8 mouse cellular contexts compared by ENCODE assay signal in the genomic region with DNA sequence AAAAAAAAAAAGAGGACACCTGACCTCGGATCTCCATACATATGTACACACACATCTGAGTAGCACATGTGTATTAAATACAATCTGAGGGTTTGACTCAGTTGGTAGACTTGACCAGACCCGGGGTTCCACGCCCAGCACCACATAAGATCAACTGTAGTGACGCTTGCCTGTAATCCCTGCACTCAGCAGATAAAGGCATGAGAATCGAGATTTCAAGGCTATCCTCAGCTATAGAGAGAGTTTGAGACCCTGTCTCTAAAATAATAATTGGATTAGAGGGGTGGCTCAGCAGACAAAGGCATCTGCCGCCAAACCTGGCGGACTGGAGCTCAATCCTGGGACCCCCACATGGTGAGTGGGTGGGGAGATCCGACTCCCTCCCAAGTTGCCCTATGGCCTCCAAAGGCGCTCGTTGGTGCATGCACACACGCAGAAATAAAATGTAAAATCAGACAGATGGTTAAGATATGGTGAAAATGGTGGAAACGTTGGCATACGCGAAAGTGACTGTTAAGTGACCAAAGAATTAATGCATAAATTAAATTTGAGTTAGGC. TPM values are rescaled to one million over a fixed set of nuclear protein-coding genes. Genes with fewer than 3 reads are reported as not detected.
DNase-seq lines count a peak whose midpoint lies in the region; ATAC-seq and TF ChIP-seq lines count a peak whose summit lies in the region.

No protein-coding gene starts in this region.

- no peak for TF ChIP-seq CTCF in embryonic fibroblast, embryonic 13.5 days (IDR thresholded peaks at IDR 0.05; ENCODE audit: borderline replicate concordance, insufficient read depth, low read length)

- no peak for DNase-seq in lung, postnatal 25 days (ENCODE audit: low spot score)
- DNase-seq in adrenal gland, postnatal 36 days: no peak
- no peak for DNase-seq in adrenal gland, postnatal 14 days

- peaks cover 18% of the 10 kb centered on the region for H3K4me1 ChIP-seq in lung, embryonic 15.5 days
- H3K4me1 ChIP-seq in embryonic fibroblast, embryonic 13.5 days (ENCODE audit: control insufficient read depth, insufficient read depth, low read length): peaks cover 10% of the 10 kb centered on the region
- H3K4me1 ChIP-seq in intestine, embryonic 15.5 days (replicated peaks): peaks cover 12% of the 10 kb centered on the region

- no peaks in the 10 kb centered on the region for H3K36me3 ChIP-seq in lung, embryonic 15.5 days
- no peaks in the 10 kb centered on the region for H3K36me3 ChIP-seq in intestine, embryonic 15.5 days
- no peaks in the 10 kb centered on the region for H3K36me3 ChIP-seq in myocyte (ENCODE audit: control insufficient read depth, insufficient read depth)

- H3K79me2 ChIP-seq in myocyte (ENCODE audit: control insufficient read depth, insufficient read depth): peaks cover 39% of the 10 kb centered on the region

- H3K27me3 ChIP-seq in lung, embryonic 15.5 days: no peaks in the 10 kb centered on the region; the same call in 1 of the 2 replicates
- H3K27me3 ChIP-seq in intestine, embryonic 15.5 days (replicated peaks): no peaks in the 10 kb centered on the region
- H3K27me3 ChIP-seq in myocyte (ENCODE audit: control insufficient read depth, insufficient read depth, insufficient read length): peaks cover 6% of the 10 kb centered on the region

- WGBS in lung, embryonic 15.5 days: 20% methylated on average over 14 of the region's 14 CpGs
- WGBS in intestine, embryonic 15.5 days: 24% methylated on average over 14 of the region's 14 CpGs

- no peak overlapping the region for H3K27ac ChIP-seq in lung, embryonic 15.5 days
- H3K27ac ChIP-seq in embryonic fibroblast, embryonic 13.5 days (ENCODE audit: insufficient read depth, low read length): no peak overlapping the region
- no peak overlapping the region for H3K27ac ChIP-seq in intestine, embryonic 15.5 days

- no peak overlapping the region for H3K9ac ChIP-seq in lung, embryonic 15.5 days
- peak overlapping the region; percentile 32 for H3K9ac ChIP-seq in intestine, embryonic 15.5 days

- TF ChIP-seq POLR2A in embryonic fibroblast, embryonic 13.5 days (IDR thresholded peaks at IDR 0.05; ENCODE audit: low read depth, low read length): no peak
- TF ChIP-seq POLR2A in myocyte (IDR thresholded peaks at IDR 0.05; ENCODE audit: insufficient read length, low read depth): no peak

- H3ac ChIP-seq in myocyte (ENCODE audit: control insufficient read depth, insufficient read length): peak overlapping the region; percentile 31

- peak overlapping the region; percentile 82 for H3K4me3 ChIP-seq in lung, embryonic 15.5 days
- peak overlapping the region; percentile 10; the same call in 1 of the 2 replicates for H3K4me3 ChIP-seq in embryonic fibroblast, embryonic 13.5 days (ENCODE audit: insufficient read depth, low read length)
- H3K4me3 ChIP-seq in intestine, embryonic 15.5 days (replicated peaks): peak overlapping the region; percentile 94
- peak overlapping the region; percentile 53 for H3K4me3 ChIP-seq in myocyte

- H3K9me3 ChIP-seq in lung, embryonic 15.5 days: no peaks in the 10 kb centered on the region
- no peaks in the 10 kb centered on the region for H3K9me3 ChIP-seq in intestine, embryonic 15.5 days

- peak overlapping the region; percentile 83 for H3K4me2 ChIP-seq in lung, embryonic 15.5 days
- H3K4me2 ChIP-seq in intestine, embryonic 15.5 days (replicated peaks): peak overlapping the region; percentile 71
- H3K4me2 ChIP-seq in myocyte (ENCODE audit: low read depth): peak overlapping the region; percentile 98

- ATAC-seq in lung, embryonic 15.5 days (ENCODE audit: borderline replicate concordance, extremely low read depth, low FRiP score, low TSS enrichment): 0 out of 2 replicates have a peak, but pooled peaks have one; percentile 33
- peak; percentile 37 for ATAC-seq in intestine, embryonic 15.5 days
- ATAC-seq in erythroid progenitor cell, adult 5-6 weeks (replicated peaks; ENCODE audit: low FRiP score, poor library complexity, severe bottlenecking): no peak

TF ChIP-seq in myocyte, 11 proteins besides CTCF, POLR2A, EP300 and RAD21:
- no peak for TF ChIP-seq TCF3 (IDR thresholded peaks at IDR 0.05; ENCODE audit: insufficient read length, low read depth)
- TF ChIP-seq MYOG (IDR thresholded peaks at IDR 0.05; ENCODE audit: control insufficient read depth in 1 of 3, insufficient read depth in 1 of 3, insufficient read length in 2 of 3, low read depth in 2 of 3): no peak
- TF ChIP-seq CEBPB (IDR thresholded peaks at IDR 0.05; ENCODE audit: insufficient read depth, poor library complexity, severe bottlenecking): no peak
- no peak for TF ChIP-seq MAX (IDR thresholded peaks at IDR 0.05; ENCODE audit: low read depth)
- TF ChIP-seq USF1 (IDR thresholded peaks at IDR 0.05; ENCODE audit: low read depth): no peak
- TF ChIP-seq MYOD1 (IDR thresholded peaks at IDR 0.05; ENCODE audit: control insufficient read depth in 1 of 3, insufficient read length in 2 of 3, low read depth in 2 of 3): no peak

RNA-seq across cellular contexts. Expression of a gene that starts 0.5 kb away (rescaled TPM):
- 18.2 and 19.1 TPM in 2 replicates for polyA plus RNA-seq in lung, embryonic 15.5 days (2015; fragmentation: Nextera tagmentation; extraction: Ambion mirVana)
- polyA plus RNA-seq in embryonic fibroblast, embryonic 13.5 days (2011; ENCODE audit: insufficient read length, low read depth, missing spikeins): 21.1 and 22.0 TPM in 2 replicates
- 22.4 and 23.1 TPM in 2 replicates for polyA plus RNA-seq in intestine, embryonic 15.5 days (2015; fragmentation: Nextera tagmentation; extraction: Ambion mirVana)
- 26.8 TPM for polyA plus RNA-seq in myocyte (2012; fragmentation: generic; extraction: Trizol)
- total RNA-seq in adrenal gland, postnatal 36 days (2021): 10 to 100 TPM; 27.3 to 30.3 TPM
- total RNA-seq in adrenal gland, postnatal 14 days (2021): 25.0 and 25.8 TPM in 2 replicates
- 12.6 and 24.3 TPM in 2 replicates for total RNA-seq in erythroid progenitor cell, adult 5-6 weeks (2015; ENCODE audit: low replicate concordance)
- 8.6 and 12.6 TPM in 2 replicates for total RNA-seq in erythroid progenitor cell, adult 5-6 weeks (2017; ENCODE audit: low replicate concordance)

Comparison
In these comparisons a context has a peak if more than half of its experiments do, and no peak if none do; other contexts are left out.
1. H3K4me3 ChIP-seq: peak in every context shown above with its lines; median percentile 94 in intestine, embryonic 15.5 days; 82 in lung, embryonic 15.5 days; 53 in myocyte; 10 in embryonic fibroblast, embryonic 13.5 days.